Mouse (Mus musculus) cerebellum, adult 9-11 months (tissue): ENCODE results near the gene Rbp1.

ENCODE experiments used
- DNase-seq: peaks from one replicate; pipeline ENCODE4 v3.0.0; 2022

Rbp1 gene

DNA sequence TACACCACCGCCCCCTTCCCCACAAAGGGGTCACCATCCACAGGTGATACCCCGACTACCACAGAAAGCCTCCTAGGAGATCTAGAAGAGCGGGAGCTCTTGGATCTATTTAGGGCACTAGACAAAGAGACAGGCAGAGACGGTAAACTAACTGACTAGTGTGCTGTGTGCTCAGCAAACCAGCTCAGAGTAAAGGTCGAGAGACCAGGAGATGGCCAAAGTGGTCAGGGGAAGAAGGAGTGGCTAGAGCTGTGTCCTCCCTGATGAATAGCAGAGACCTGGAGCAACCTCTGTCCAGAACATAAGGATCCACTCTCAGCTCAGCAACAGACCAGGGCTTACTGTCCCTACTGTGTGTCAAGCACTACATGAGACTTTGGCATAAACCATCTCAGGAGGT lies at the start of gene Rbp1:
Gene Rbp1, plus strand, starts transcription at position 306 of the 400 bp plus-strand sequence.
- DNase-seq, result no peak

DNA sequence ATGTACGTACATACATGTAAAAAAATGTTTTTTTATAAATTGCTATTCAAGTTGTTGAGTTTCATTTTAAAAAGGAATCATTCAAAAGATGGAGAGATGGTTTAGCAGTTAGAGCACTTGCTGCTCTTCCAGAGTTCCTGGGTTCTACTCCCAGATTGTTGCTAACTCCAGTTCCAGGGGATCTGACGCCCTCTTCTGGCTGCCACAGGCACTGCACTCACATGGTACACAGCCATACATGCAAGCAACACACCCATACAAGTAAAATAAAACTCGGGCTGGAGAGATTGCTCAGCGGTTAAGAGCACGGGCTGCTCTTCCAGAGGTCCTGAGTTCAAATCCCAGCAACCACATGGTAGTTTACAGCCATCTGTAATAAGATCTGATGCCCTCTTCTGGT lies 49.4 kb upstream of the Rbp1 start:
- no peak for DNase-seq

DNA sequence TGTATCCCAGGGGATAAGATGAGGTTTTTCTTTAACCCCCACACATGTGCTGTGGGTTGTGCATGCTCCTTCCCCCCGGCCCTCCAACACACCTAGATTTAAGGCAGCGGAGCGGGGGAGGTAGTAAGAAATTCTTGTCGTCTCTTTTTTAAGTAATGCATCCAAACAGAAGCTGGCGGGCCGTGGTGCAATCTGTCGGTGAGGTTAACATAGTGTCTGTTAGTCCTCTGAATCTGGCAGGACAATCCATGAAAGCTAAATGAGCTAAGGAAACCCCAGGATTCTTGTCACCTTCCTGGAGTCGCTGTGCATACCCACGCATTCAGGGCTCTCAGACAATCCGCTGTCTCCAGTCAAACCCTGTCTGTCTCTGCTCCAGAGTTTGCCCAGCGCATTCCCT lies 47.9 kb upstream of the Rbp1 start:
- DNase-seq, result no peak

DNA sequence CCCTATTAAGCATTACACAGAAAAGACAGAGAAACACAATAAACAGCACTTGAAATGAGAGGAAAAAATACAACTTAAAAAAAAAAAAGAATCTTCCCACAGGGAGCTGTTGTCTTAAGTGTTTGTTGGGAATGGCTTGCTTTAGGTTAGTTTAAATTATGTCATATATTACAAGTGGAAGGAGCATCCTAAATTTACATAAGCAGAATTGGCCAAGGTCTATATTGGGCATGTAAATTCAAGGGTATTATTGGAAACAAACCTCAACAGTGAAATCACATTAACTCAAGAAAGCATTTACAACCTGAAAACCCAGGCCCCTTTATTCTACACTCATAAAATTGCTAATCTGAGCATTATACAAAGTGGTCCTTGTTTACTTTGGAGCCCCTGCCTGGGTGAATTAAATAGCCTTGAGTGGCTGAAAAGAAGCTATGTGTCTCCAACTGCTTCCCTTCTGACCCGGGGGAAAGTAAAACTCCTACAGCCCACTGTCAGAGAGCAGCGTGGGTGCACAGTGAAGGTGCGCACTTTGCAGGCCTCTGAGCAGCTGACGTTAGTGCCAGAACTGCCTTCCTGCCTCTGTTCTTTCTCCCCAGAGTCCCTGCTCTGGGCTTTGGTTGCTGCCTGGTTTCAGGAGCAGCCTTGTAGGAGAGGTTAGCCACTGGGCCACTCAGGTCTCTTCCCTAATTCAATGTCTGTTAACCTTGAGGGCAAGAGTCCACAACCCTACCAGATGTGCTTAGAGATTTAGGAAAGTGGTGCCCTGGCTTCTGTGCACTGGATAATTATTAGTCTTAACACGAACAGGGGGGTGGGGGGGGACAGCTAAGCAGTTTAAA lies 47.2 kb upstream of the Rbp1 start:
- no peak for DNase-seq

DNA sequence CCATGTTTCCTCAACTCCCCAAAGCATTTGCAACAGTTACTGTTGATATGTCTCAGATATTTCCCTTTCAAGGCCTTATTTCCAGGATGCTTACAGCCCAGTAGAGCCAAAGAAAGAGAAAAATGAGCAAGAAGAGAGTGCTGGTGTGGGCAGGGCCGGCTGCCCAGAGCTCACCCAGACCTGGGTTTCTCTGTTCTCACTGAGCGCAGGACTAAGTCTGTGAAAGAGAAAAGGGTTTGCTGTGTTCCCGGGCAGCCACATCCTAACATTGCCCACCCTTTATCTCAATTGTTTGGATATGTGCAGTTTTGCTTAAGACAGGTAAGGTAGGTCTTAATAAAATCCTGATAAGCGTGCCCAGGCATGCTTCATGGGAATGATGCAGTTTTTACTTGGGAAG lies 43.0 kb upstream of the Rbp1 start:
- no peak for DNase-seq

DNA sequence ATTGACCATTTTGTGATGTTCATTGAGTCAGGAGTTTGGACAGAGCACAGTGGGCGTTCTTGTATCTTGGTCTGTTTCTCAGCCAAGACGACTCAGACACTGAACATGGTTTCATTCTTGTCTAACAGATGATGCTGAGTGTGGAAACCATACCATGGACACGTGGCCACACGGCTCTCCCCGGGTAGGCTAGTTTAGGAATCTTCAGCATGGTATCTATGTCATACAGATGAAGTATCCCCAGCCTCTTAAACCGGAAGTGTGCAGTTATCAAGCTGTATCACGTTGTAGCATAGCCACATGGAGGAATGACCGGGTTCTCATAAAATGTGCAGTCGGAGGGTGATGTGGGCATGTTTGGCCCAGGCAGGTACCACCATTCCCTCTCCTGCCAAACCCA lies 42.2 kb upstream of the Rbp1 start:
- DNase-seq, result no peak

DNA sequence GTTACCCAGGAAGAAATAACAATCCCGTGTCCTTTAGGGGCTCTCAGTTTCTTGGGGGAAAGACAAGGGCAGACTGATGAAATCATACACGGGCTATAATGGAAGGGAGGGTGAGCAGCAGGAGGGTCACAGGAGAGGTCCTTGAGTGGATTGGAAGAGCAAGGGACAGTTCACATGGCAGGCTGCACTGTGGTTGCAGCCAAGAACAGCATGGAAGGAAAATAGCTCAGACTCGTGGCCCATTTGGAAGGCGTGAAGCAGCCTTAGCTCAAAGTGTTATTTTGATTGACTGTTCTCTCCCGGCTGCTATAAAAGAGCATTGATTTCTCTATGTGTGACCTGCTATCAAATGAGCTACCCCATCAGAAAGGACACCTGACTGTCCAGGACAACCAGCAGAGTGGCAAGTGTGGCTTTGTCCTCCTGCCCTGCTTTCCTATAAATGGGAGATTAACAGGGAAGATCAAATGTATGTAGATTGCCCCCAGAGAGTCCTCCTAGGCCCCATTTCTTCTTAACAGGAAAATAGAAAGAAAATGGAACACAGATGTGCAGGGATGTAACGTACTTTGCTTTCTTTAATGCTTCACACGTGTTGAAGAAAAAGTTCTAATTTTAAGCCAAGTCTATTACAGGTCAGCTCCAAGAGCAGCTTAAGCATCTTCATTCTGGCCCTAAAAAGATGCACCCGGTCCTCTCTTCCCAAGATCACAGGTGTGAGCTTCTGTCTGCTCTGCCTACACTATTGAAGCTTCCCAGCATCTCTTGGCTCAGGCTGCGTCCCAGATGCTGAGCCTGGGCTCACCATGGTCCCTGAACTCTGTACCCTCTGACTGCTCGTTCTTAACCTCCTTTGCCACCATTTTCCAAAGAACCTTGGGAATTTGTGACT lies 34.8 kb upstream of the Rbp1 start:
- DNase-seq, result no peak

DNA sequence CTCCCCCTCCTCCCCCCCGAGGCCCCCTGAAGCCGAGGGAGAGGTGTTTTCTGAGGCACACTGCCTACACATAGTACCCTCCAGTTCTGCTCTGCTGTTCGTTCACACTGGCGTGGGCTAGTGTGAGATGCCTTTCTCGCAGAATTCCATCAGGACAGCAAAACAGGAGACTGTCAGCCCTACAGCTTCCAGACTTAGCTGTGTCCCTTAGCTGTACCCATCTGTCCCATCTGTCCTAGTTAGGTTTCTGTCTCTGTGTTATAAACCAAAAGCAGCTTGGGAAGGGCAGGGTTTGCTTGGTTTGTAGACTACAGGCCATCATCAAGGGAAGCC lies 34.2 kb upstream of the Rbp1 start:
- no peak for DNase-seq

DNA sequence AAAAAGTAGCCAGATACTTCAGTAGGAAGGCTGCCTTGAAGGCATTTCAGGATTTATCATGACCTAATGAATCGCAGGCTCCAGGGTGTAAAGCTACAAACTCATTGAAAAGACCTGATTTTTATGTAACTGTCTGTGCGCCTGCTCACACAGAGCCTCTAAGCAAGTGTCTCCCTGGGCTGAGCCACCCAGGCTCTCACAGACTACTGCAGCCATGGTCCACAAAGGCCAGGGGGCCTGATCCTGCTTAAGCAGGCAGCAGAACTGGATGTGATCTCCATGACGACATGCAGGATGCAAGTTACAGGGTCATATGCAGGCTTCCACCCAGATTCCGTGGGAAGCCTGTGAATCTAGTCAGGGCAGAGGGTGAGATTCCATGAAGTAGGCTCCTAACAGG lies 29.3 kb upstream of the Rbp1 start:
- DNase-seq, result no peak

DNA sequence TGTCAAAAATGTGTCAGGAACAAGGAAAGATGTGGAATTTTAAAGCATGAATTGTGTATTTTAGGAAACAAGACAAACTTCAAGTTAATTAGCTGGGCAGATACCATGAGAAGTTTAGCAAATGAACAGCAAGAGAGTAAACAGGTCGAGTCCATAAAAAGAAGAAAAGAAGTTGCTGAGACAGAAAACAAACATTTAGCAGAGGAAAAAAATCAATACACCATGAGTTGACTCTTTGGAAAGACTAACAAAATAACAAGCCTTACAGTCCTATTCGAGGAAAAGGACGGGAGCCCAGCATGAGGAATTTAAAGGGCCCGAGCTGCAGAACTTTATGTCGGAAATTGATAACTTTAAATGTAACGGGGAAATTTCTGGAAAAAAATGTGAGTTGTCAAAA lies 25.6 kb upstream of the Rbp1 start:
- DNase-seq, result no peak

DNA sequence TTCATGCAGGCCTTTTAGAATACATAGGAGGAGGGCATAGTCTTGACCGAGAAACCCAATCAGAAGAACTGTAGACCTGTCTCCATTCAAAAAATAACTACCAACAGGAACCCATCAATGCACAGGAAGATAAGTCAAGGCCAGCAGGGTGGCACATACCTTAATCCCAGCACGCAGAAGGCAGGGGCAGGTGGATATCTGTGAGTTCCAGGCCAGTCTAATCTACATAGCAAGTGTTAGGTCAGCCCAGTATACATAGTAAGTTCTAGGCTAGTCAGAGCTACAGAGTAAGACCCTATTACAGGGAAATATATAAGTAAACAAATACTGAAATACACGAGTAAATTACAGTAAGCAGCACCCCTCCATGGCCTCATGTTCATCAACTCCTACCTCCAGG lies 24.9 kb upstream of the Rbp1 start:
- no peak for DNase-seq

DNA sequence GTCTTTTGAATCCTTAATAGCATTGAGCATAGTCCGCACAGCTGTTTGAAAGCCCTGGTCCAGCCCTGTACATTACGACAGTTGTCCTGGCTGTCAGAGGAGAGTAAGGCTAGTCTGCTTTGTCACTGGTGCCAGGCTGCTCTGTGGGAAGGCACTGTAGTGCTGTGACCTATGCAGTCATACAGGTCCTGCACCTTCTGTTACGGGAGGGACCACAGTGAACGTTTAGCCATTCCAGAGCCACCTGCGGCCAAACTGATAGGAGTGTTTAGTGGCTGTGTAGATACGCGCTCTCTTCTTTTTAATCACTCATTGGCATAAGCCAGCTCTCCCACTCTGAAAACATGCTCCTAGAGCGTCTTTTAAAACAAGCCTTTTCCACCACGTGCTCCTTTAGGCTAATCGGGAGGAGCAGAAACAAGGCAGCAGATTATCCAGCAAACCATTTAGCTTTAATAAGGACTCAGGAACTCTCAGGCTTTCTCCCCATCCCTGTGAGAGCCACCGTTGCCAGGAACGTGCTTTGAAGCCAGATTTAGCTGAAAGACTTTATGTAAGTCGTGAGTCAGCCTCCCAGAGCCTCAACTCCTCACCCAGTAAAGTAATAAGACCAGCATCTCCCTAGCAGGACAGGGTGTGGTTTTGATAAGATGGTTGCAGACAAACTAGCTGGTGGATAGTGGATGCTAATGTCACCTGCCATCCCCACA lies 22.4 kb upstream of the Rbp1 start:
- peak; percentile 6 for DNase-seq

DNA sequence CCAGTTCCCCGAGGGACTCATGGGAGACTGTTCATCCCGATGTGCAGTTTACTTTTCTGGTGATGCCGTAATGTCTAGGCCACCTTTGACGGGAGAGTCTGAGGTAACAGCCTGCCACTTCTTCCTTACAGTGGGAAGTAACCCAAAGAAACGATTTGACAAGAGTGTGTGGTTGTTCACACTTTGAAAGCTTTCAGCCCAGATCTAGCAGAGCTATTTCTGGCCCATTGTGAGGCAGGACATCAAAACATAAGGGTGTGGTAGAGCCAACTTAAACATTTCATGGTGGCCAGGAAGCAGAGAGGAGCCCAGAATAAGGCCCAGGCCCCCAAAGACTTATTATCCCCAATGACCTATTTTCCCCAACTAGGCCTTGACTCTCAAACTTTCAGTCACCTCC lies 21.1 kb upstream of the Rbp1 start:
- no peak for DNase-seq

DNA sequence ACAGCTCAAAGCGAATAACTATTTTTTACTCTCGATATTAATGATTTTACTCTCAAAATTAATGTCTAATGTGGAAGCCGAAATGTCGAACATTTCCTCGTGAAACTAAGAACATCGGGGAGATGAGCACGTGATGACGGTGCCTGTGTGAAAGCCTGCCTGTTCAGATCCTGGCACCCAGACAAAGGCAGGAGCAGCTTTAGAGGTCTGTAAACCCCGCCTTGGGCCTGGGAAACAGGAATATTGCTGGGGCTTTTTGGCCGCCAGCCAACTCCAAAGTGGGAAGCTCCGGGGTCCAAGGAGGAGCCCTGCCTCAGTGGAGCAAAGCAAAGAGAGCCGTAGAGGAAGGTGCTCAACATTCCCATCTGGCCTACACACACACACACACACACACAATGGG lies 15.0 kb upstream of the Rbp1 start:
- no peak for DNase-seq

DNA sequence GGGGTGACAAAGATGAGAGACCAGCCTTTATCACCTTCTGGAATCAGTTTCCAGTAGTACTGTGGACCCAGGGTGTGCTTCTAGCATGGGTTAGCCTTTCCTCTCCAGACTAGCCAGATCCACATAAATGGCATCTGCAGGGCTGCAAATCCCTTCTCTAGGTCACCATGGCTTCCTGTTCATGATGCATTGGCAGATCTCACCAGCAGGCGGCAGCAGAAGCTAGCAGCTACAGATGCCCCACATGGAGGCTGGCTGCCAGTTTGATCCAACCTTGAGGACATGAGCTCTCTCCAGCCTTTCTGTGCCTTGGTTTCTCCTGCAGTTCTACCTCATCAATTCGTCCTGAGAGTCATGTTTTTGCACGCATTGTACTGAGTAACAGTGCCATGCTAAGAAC lies 13.6 kb upstream of the Rbp1 start:
- peak; percentile 18 for DNase-seq

DNA sequence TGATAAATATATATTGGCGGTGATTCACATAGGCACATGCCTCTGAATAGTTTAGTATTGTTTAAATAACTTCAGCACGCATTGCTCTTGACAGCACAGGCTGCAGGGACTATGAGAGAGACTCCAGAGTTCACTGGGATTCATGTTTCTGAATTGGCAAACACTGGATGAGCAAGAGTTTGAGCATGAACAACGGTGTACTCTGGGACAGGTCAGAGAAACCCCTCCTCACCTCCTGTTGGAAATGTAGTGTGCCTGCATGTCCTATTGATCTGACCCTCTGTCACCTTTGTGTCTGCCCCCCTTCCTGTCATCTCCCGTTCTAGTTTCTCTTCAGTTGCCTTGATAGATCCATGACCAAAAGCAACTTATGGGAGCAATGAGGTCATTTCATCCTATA lies 7.3 kb upstream of the Rbp1 start:
- no peak for DNase-seq

DNA sequence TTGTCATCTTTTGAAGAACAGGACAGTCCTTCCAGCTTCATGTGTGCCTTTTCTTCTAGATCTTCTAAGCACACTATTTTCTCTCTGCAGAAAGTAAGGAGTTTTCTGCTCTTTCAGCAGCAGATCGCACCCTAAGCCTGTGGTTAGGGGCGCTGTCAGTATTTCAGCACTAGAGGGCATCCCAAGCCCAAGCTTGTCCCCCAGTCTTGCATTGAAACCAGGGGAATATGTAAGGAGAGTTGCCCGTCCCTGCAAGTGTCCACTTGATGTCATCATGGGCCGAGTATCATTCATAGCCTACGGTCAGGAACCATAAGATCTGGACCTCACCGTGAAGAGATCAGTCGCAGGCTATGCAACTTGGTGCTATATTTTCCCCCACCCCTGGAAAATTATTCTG lies 4.8 kb upstream of the Rbp1 start:
- no peak for DNase-seq

DNA sequence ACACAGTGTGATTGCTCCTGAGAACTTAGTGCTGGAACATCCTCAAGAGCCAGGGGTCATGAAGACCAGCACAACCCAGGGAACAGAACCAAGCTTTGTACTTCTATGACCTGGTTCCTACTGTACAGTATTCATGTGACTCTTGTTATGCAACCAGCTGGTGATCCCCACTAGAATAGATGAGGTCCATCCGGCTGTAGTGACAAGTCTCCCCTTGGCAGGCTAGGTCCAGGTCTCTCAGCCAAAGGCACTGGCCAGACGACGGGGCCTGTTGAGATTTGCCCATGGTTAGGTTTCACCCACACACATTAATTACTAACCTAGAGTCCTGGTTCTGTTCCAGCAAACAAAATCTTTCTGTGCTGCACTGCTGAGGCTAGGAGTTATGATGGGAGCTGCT lies 4.4 kb upstream of the Rbp1 start:
- no peak for DNase-seq

DNA sequence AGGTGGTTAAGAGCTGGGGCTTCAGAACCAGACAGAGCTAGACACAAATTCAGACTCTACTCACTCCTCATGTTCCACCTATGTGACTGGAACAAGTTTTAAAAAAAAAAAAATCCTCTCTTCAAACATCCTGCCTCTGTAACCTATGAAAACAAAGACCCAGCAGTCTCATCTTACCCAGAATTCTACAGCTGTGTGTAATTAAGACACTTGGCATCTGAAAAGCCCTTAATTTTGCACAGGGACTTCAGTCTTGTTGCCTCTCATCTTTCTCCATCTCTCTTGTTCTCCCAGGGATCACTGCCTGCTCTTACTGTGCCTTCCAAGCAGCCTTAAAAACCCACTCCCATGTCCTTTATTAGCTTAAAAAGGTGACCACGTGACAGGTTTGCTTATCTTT lies 2.1 kb upstream of the Rbp1 start:
- no peak for DNase-seq

DNA sequence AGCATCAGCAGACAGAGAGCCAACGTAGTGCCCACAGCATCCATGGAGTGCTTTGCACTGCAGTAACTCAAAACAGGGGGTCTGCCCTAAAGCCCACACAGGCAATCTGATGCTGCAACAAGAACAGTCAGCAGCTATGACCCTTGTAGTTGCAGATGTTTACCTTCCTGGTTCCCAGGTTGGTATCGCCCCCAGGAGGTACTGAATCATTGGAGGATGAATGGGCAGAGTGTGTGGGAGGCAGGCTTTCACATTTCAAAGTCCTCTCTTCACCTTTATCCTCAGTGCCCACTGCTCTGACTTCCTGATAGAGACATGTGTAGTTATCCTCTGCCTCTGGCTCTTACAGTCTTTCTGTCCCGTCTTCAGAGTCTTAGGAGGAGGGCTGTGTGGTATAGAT lies 858 bp upstream of the Rbp1 start:
- no peak for DNase-seq

DNA sequence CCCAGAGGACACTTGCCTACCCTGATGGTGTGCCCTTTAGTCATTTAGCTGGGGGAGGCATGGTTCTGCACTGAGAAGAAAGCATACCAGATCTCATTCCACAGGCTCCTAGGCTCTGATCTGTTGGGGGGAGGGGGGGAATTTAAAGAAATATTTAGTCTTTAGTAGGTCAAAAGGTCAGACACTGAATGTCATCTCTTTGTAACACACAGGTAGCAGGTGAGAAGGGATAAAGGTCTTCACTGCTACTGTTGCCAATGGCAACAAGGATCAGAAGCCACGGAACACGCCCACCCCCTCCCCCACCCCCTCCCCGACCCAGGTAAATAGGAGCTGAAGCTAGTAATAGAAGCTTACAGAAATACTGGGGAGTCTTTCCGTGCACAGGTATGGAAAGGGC lies 930 bp downstream of the Rbp1 start:
- no peak for DNase-seq

DNA sequence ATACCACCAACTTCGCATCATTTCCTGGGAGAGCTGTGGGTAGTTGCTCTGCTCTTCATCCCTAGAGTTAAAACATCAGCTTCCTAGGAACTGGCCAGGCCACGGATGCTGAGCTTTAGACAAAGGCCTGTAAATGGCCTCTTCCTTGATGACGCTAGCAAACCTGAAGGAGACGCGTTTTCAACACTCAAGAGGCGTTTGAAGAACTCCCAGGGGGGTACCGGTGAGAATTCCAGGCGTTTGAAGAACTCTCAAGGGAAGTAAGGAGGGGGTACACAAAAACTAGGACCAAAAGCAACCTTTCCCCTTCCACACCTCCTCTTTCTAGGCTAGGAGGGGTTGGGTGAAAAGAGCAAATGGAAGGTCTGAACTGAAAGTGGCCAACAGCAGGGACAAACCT lies 1.5 kb downstream of the Rbp1 start:
- DNase-seq, result no peak

DNA sequence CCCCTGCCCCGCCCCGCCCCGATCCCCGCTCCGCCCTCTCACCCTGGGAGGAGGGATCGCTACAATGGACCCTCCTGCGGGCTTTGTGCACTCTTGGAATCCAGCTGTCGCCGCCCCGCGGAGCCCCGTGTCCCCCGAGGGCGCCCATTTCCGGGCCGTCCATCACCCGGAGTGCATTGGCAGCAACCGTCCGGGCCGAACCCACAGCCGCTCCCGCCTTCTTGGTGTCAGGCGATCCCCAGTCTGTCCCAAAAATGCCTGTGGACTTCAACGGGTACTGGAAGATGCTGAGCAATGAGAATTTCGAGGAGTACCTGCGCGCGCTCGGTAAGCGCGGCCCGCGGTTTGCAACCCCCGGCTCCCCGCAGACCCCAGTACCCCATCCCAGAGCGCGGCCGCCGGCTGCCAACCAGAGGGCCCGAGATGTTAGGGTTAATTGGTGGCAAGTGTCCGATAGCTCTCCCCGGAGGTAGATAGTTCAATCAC lies 2.0 kb downstream of the Rbp1 start:
- no peak for DNase-seq
